Mouse (Mus musculus): ENCODE results near the gene Tubgcp4. TPM values are rescaled to one million over a fixed set of nuclear protein-coding genes. Genes with fewer than 3 reads are reported as not detected.
A peak's percentile ranks its signal among the peaks of the same experiment; 100 is the strongest.
"Not testable (repeated sequence)": the region's sequence is repeated elsewhere in the genome, so short reads cannot be mapped to it uniquely, and the experiment has no call there.

The Tubgcp4 gene
- polyA plus RNA-seq (2015; fragmentation: Nextera tagmentation; extraction: Ambion mirVana) = 55.4 and 56.3 TPM in 2 replicates

GRCm38 (mm10) chr2:121170481-121170971, at the start of gene Tubgcp4:
Gene Tubgcp4 (plus strand): TSS chr2:121170654.
- peak; percentile 72 for ATAC-seq (ENCODE audit: low FRiP score)
- peaks cover 30% of the 10 kb centered on the region for H3K36me3 ChIP-seq
- no peaks in the 10 kb centered on the region for H3K27me3 ChIP-seq
- H3K4me3 ChIP-seq = peak within 1 kb of the TSS; percentile 68
- H3K27ac ChIP-seq = peak within 1 kb of the TSS; percentile 92
- WGBS = under 1% methylated on average over 38 of the region's 38 CpGs
- peak within 1 kb of the TSS; percentile 89 for H3K4me2 ChIP-seq
- no peaks in the 10 kb centered on the region for H3K9me3 ChIP-seq
- peak within 1 kb of the TSS; percentile 90 for H3K9ac ChIP-seq
- H3K4me1 ChIP-seq (replicated peaks) = peaks cover 37% of the 10 kb centered on the region

GRCm38 (mm10) chr2:121126302-121126701, 44.2 kb upstream of the Tubgcp4 start:
- 94% methylated on average over 5 of the region's 5 CpGs for WGBS
- not testable (repeated sequence) for ATAC-seq (ENCODE audit: low FRiP score); H3K9me3 ChIP-seq; H3K36me3 ChIP-seq; H3K4me3 ChIP-seq; H3K27me3 ChIP-seq; H3K9ac ChIP-seq; H3K4me1 ChIP-seq (replicated peaks); H3K4me2 ChIP-seq; H3K27ac ChIP-seq

- no peak overlapping the region for H3K4me3 ChIP-seq
- no peaks in the 10 kb centered on the region for H3K27me3 ChIP-seq
- H3K9ac ChIP-seq = no peak overlapping the region
- WGBS = 88% methylated on average over 1 of the region's 1 CpGs
- no peak overlapping the region for H3K27ac ChIP-seq
- H3K4me1 ChIP-seq (replicated peaks) = no peaks in the 10 kb centered on the region
- H3K36me3 ChIP-seq = no peaks in the 10 kb centered on the region
- no peak overlapping the region for H3K4me2 ChIP-seq
- ATAC-seq (ENCODE audit: low FRiP score) = no peak
- H3K9me3 ChIP-seq = no peaks in the 10 kb centered on the region
Observed at GRCm38 (mm10) chr2:121127536-121127935, 42.9 kb upstream of the Tubgcp4 start.

DNA sequence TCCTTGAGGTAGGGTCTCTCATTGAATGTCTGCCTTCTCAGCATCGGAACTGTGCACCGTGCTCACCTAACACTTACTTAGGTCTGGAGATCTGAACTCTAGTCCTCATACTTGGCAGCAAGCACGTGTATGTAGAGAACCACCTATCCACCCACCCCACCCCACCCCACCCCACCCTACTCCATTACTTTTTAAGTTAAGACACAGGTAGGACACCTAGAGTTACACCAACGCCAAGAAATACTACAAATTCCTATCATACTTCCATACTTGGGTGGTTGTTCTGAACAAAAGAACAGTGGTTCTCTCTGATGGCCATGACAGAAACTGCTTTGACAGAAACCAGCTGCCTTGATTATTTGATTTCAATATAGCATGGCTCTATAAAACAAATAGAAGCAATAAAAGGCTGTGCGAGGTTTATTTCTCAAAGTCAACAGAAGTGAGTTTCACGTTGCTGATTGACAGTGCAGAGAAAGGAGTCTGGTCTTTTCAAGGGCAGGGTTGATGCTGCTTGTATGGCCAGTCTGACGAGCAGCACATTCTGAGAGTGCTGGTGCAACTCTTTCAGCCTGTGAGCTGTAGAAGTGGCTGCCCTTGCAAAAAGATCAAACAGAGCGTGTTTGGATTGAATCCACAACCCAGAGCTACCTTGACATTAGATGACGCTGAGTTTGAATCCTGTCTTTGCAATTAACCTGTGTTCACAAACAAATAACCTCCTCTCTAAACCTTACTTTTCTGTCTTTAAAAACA, 41.4 kb upstream of the Tubgcp4 start:
- Histone ChIP-seq H3K9me3 (no peaks in the 10 kb centered on the region), H3K36me3 (no peaks in the 10 kb centered on the region), H3K4me3 (no peak overlapping the region), H3K9ac (no peak overlapping the region), H3K27me3 (no peaks in the 10 kb centered on the region), H3K27ac (no peak overlapping the region), H3K4me2 (no peak overlapping the region), H3K4me1 (replicated peaks) (no peaks in the 10 kb centered on the region)
- ATAC-seq (ENCODE audit: low FRiP score) = no peak
- WGBS = 77% methylated on average over 9 of the region's 9 CpGs

DNA sequence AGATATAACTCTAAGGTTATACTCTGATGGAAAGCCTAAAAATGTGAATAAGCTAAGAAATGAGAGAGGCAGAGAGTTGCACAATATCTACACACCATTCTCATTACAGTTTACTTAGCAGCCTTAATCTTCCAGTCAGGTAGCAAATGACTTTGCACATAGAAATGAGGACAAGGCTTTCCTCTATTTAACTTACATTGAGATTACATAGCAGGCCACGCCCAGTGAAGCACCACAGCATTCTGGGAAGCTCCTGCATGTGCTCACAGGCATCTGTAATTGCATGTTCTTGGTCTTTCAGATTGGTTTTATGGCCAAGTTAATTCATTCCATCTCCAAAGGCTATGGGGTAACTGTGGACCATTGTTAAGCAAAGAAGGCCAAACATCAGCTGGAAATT, 37.6 kb upstream of the Tubgcp4 start:
- Histone ChIP-seq H3K4me1 (replicated peaks) (peaks cover 8% of the 10 kb centered on the region), H3K4me3 (no peak overlapping the region), H3K27me3 (no peaks in the 10 kb centered on the region), H3K9ac (no peak overlapping the region), H3K9me3 (no peaks in the 10 kb centered on the region), H3K27ac (no peak overlapping the region), H3K4me2 (no peak overlapping the region), H3K36me3 (peaks cover 14% of the 10 kb centered on the region; the same call in 1 of the 2 replicates)
- WGBS = 73% methylated on average over 1 of the region's 1 CpGs
- ATAC-seq (ENCODE audit: low FRiP score) = no peak

- no peaks in the 10 kb centered on the region for H3K9me3 ChIP-seq
- ATAC-seq (ENCODE audit: low FRiP score) = no peak
- peak overlapping the region; percentile 18; the same call in 1 of the 2 replicates for H3K4me2 ChIP-seq
- H3K27me3 ChIP-seq = no peaks in the 10 kb centered on the region
- WGBS = 97% methylated on average over 4 of the region's 4 CpGs
- no peak overlapping the region for H3K4me3 ChIP-seq
- peaks cover 24% of the 10 kb centered on the region for H3K36me3 ChIP-seq
- H3K4me1 ChIP-seq (replicated peaks) = peaks cover 41% of the 10 kb centered on the region
- no peak overlapping the region for H3K9ac ChIP-seq
- no peak overlapping the region for H3K27ac ChIP-seq
Observed at GRCm38 (mm10) chr2:121137371-121137770, 33.1 kb upstream of the Tubgcp4 start.

GRCm38 (mm10) chr2:121139266-121140017, 31.0 kb upstream of the Tubgcp4 start:
- Histone ChIP-seq H3K4me1 (replicated peaks) (peaks cover 41% of the 10 kb centered on the region), H3K27me3 (no peaks in the 10 kb centered on the region)
- ATAC-seq (ENCODE audit: low FRiP score) = no peak; the same call in 1 of the 2 replicates

DNA sequence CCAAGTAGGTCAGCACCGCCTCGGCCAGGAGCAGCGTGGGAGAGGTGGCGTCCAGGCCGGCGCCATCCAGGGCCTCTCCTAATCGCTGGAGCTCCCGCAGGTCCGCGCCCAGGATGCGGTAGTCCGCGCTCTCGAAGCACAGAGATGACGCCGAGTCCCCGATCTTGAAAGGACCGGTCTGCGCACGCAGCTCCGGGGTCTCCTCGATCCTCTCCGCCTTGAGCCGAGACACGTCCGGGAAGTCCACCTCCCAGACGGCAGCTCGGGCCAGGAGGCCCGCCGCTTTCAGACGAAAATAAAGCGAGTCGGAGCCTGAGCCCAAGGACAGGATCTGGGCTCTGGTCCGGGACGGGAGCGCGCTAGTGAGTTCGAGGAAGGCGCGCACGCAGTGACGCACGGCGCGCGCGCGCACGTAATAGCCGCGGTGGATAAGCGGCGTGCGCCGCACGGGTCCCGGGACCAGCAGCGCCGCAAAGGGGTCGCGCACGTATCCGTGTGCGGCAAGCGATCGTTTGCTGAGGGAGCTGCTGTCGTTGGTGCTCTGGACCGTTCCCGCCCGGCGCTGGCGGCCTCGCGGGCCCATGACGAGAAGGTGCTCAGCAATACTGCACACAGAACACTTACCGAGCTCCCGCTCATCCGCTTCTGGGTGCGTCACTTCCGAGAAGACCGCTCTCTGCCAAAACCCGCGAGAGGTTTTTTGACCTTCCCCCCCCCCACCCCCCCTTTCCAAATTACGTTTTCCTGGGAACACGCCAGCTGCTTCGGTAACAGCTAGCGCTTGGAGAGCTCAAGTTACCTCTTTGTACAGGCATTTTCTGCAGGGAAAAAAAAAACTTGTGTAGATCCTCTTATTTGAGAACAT, 30.2 kb upstream of the Tubgcp4 start, which contains the start of the genes Adal and Lcmt2:
Gene Adal (plus strand): TSS at position 411 of the 865 bp plus-strand sequence.
Gene Lcmt2 (minus strand): TSS at position 636 of the 865 bp plus-strand sequence.
- H3K4me2 ChIP-seq = peak within 1 kb of the TSS; percentile 94
- H3K9ac ChIP-seq = peak within 1 kb of the TSS; percentile 97
- H3K27ac ChIP-seq = peak within 1 kb of the TSS; percentile 99
- peaks cover 41% of the 10 kb centered on the region for H3K4me1 ChIP-seq (replicated peaks)
- H3K36me3 ChIP-seq = peaks cover 30% of the 10 kb centered on the region
- H3K4me3 ChIP-seq = peak within 1 kb of the TSS; percentile 75
- no peaks in the 10 kb centered on the region for H3K9me3 ChIP-seq
- under 1% methylated on average over 87 of the region's 87 CpGs for WGBS
- peak; percentile 97 for ATAC-seq (ENCODE audit: low FRiP score)
- H3K27me3 ChIP-seq = no peaks in the 10 kb centered on the region

More at GRCm38 (mm10) chr2:121139266-121140017, 31.0 kb upstream of the Tubgcp4 start:
- H3K9ac ChIP-seq = peak overlapping the region; percentile 97
- H3K9me3 ChIP-seq = no peaks in the 10 kb centered on the region
- 43% methylated on average over 29 of the region's 29 CpGs for WGBS
- H3K36me3 ChIP-seq = peaks cover 30% of the 10 kb centered on the region
- peak overlapping the region; percentile 75 for H3K4me3 ChIP-seq
- peak overlapping the region; percentile 94 for H3K4me2 ChIP-seq
- peak overlapping the region; percentile 99 for H3K27ac ChIP-seq

GRCm38 (mm10) chr2:121141216-121142035, 29.0 kb upstream of the Tubgcp4 start:
- Histone ChIP-seq H3K4me1 (replicated peaks) (peaks cover 41% of the 10 kb centered on the region), H3K27me3 (no peaks in the 10 kb centered on the region), H3K9ac (peak overlapping the region; percentile 97), H3K36me3 (peaks cover 35% of the 10 kb centered on the region), H3K4me2 (peak overlapping the region; percentile 94), H3K9me3 (no peaks in the 10 kb centered on the region), H3K27ac (peak overlapping the region; percentile 99), H3K4me3 (peak overlapping the region; percentile 75)
- ATAC-seq (ENCODE audit: low FRiP score) = no peak
- WGBS = 78% methylated on average over 16 of the region's 16 CpGs

DNA sequence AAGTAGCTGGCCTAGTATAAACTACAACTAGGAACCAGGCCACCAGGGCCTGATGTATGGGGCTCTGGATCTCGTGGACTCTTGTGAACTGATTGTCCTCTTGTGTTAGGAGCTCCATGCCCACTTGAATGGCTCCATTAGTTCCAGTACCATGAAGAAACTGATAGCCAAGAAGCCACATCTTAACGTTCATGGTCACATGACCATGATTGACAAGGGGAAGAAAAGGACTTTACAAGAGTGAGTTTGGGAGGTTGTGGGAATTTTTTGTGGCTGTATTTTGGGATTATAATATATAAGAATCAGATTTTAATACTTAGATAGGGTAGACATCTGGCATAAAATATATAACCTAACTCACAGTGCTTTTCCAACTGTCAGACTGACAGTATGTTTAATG, 28.0 kb upstream of the Tubgcp4 start:
- no peaks in the 10 kb centered on the region for H3K9me3 ChIP-seq
- no peak overlapping the region for H3K27ac ChIP-seq
- no peaks in the 10 kb centered on the region for H3K27me3 ChIP-seq
- WGBS = 37% methylated on average over 2 of the region's 2 CpGs
- H3K4me1 ChIP-seq (replicated peaks) = peaks cover 37% of the 10 kb centered on the region
- peaks cover 41% of the 10 kb centered on the region for H3K36me3 ChIP-seq
- no peak for ATAC-seq (ENCODE audit: low FRiP score)
- no peak overlapping the region for H3K4me3 ChIP-seq
- no peak overlapping the region for H3K9ac ChIP-seq
- no peak overlapping the region for H3K4me2 ChIP-seq

DNA sequence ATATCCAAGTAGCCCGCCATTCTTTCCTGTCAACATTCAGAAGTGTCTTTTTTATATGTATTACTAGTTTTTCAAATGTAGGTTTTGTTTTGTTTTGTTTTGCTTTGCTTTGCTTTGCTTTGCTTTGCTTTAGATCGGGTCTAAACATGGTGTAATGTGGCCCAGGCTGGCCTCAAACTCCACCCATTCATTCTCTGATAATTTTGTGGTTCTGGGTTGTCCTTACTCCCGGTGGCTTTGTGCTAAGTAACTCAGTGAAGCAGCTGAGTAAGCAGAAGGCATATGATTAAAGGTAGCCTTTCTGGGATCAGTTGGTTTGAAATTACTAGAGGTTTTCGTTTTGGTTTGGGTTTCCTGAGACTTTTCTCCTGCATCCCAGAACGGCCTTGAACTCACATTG, 20.8 kb upstream of the Tubgcp4 start:
- Histone ChIP-seq H3K36me3 (peaks cover 73% of the 10 kb centered on the region), H3K27me3 (no peaks in the 10 kb centered on the region), H3K9ac (no peak overlapping the region), H3K4me1 (replicated peaks) (no peaks in the 10 kb centered on the region), H3K27ac (no peak overlapping the region), H3K4me2 (no peak overlapping the region), H3K9me3 (no peaks in the 10 kb centered on the region), H3K4me3 (no peak overlapping the region)
- no peak for ATAC-seq (ENCODE audit: low FRiP score)
- WGBS = 88% methylated on average over 5 of the region's 5 CpGs

Measured in hindbrain, embryonic 13.5 days (tissue).